Mouse (Mus musculus): ENCODE results near the gene Rnls. TPM values are rescaled to one million over a fixed set of nuclear protein-coding genes. Genes with fewer than 3 reads are reported as not detected.

The Rnls gene
- total and polyA plus RNA-seq, 3 experiments: not detected

DNA sequence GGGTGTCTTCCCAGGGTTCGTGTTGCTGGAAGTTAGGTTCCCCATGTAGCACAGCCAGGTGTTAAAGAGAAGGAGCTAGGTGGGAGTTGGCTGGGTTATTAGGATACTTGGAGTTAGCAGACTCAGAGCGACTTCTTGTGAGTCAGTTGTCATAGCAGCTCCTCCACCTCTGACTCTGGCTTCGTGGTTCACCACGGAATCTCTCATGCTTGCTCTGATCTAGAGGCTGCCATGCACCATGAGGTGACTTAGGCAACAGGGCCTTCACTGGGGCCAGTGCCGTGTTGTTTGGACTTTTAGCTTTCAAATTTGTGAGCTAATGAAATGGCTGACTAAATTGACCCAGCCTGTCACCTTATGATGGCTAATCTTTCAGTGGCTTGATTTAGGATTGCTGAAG is 227.3 kb downstream of the Rnls start:
- H3K36me3 ChIP-seq (ENCODE audit: control insufficient read depth in 1 of 2, insufficient read depth in 2 of 2, low read length in 2 of 2): no peaks in the 10 kb centered on the region
- no peaks in the 10 kb centered on the region for H3K79me2 ChIP-seq (ENCODE audit: control insufficient read depth, insufficient read depth, low read length, poor library complexity)
- H3K4me3 ChIP-seq (ENCODE audit: control insufficient read depth in 1 of 2, insufficient read depth in 1 of 2, low read depth in 2 of 2, low read length in 2 of 2): no peak overlapping the region
- no peaks in the 10 kb centered on the region for H3K4me1 ChIP-seq (ENCODE audit: control insufficient read depth in 1 of 2, insufficient read depth in 2 of 2, low read length in 2 of 2)
- no peaks in the 10 kb centered on the region for H3K9me3 ChIP-seq (replicated peaks; ENCODE audit: insufficient read depth, low read length)
- TF ChIP-seq ZMIZ1 (IDR thresholded peaks at IDR 0.05; ENCODE audit: low read depth, low read length) (no peak), NELFE (IDR thresholded peaks at IDR 0.05; ENCODE audit: low read depth, low read length) (no peak), CHD2 (IDR thresholded peaks at IDR 0.05; ENCODE audit: low read length) (no peak), MXI1 (IDR thresholded peaks at IDR 0.05; ENCODE audit: low read depth, low read length) (no peak), MAX (IDR thresholded peaks at IDR 0.05; ENCODE audit: low read length) (no peak), POLR2A (IDR thresholded peaks at IDR 0.05; ENCODE audit: control insufficient read depth in 1 of 2, insufficient read depth in 1 of 2, low read depth in 1 of 2, low read length in 2 of 2, poor library complexity in 1 of 2) (no peak), UBTF (IDR thresholded peaks at IDR 0.05; ENCODE audit: borderline replicate concordance, insufficient read depth, low read depth, low read length) (no peak), ZKSCAN1 (IDR thresholded peaks at IDR 0.05; ENCODE audit: low read depth, low read length) (no peak), CTCF (IDR thresholded peaks at IDR 0.05 in 2 of 3, conservative IDR thresholded peaks at IDR 0.05 in 1 of 3; ENCODE audit: control insufficient read depth in 1 of 3, insufficient read depth in 1 of 3, low read depth in 2 of 3, low read length in 3 of 3, poor library complexity in 1 of 3, severe bottlenecking in 1 of 3) (no peak), TCF12 (IDR thresholded peaks at IDR 0.05; ENCODE audit: low read depth, low read length) (no peak), ZNF384 (IDR thresholded peaks at IDR 0.05; ENCODE audit: low read depth, low read length) (no peak), ETS1 (IDR thresholded peaks at IDR 0.05; ENCODE audit: low read depth, low read length) (no peak)
- H3K9ac ChIP-seq (ENCODE audit: control insufficient read depth, low read depth, low read length, poor library complexity, severe bottlenecking): no peak overlapping the region
- H3K27ac ChIP-seq (ENCODE audit: control insufficient read depth, low read depth, low read length): no peak overlapping the region
- DNase-seq (ENCODE audit: low read depth, low spot score): no peak
- peaks cover 0 to 2% of the 10 kb centered on the region in 2 experiments; a peak in 3 of 4 replicates for H3K27me3 ChIP-seq (ENCODE audit: control insufficient read depth in 1 of 2, insufficient read depth in 2 of 2, low read length in 2 of 2)

DNA sequence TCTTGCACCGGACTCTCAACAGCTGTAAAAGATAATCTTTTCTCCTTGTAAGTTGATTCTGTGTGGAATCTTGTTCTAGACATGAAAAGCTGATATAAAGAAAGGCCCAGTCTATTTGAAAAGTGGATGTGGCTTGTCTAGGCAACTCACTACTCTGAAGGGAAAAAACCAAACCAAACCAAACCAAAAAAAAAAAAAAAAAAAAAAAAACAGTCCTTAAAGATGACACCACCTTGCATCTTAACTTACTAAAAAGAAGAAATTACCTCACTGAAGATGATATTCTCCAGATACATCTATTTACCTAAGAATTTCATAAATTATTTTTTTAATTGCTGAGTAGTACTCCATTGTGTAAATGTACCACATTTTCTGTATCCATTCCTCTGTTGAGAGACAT is 230.2 kb downstream of the Rnls start:
- Histone ChIP-seq H3K79me2 (ENCODE audit: control insufficient read depth, insufficient read depth, low read length, poor library complexity) (no peaks in the 10 kb centered on the region), H3K4me3 (ENCODE audit: control insufficient read depth in 1 of 2, insufficient read depth in 1 of 2, low read depth in 2 of 2, low read length in 2 of 2) (no peak overlapping the region), H3K9me3 (replicated peaks; ENCODE audit: insufficient read depth, low read length) (0 out of 2 replicates have a peak, but pooled peaks cover 2% of the 10 kb centered on the region), H3K4me1 (ENCODE audit: control insufficient read depth in 1 of 2, insufficient read depth in 2 of 2, low read length in 2 of 2) (no peaks in the 10 kb centered on the region), H3K36me3 (ENCODE audit: control insufficient read depth in 1 of 2, insufficient read depth in 2 of 2, low read length in 2 of 2) (no peaks in the 10 kb centered on the region), H3K27me3 (ENCODE audit: control insufficient read depth in 1 of 2, insufficient read depth in 2 of 2, low read length in 2 of 2) (no peaks in the 10 kb centered on the region; a peak in 3 of 4 replicates), H3K9ac (ENCODE audit: control insufficient read depth, low read depth, low read length, poor library complexity, severe bottlenecking) (no peak overlapping the region), H3K27ac (ENCODE audit: control insufficient read depth, low read depth, low read length) (no peak overlapping the region)
- TF ChIP-seq ZNF384 (IDR thresholded peaks at IDR 0.05; ENCODE audit: low read depth, low read length): no peak; the same call in 1 of the 2 replicates
- TF ChIP-seq MAX (IDR thresholded peaks at IDR 0.05; ENCODE audit: low read length): no peak
- no peak for TF ChIP-seq NRF1 (IDR thresholded peaks at IDR 0.05; ENCODE audit: insufficient read depth, low read depth, low read length, poor library complexity, severe bottlenecking)
- TF ChIP-seq EP300 (IDR thresholded peaks at IDR 0.05; ENCODE audit: low read depth in 1 of 2, low read length in 2 of 2): no peak
- TF ChIP-seq TCF12 (IDR thresholded peaks at IDR 0.05; ENCODE audit: low read depth, low read length): no peak
- TF ChIP-seq USF1 (IDR thresholded peaks at IDR 0.05; ENCODE audit: low read depth, low read length): no peak
- no peak for TF ChIP-seq SMC3 (IDR thresholded peaks at IDR 0.05; ENCODE audit: low read depth, low read length)
- no peak for TF ChIP-seq E2F4 (IDR thresholded peaks at IDR 0.05; ENCODE audit: borderline replicate concordance, low read depth, low read length)
- TF ChIP-seq JUND (IDR thresholded peaks at IDR 0.05; ENCODE audit: low read depth, low read length): no peak
- no peak for TF ChIP-seq MYC (IDR thresholded peaks at IDR 0.05; ENCODE audit: low read depth, low read length)
- no peak for TF ChIP-seq USF2 (IDR thresholded peaks at IDR 0.05; ENCODE audit: borderline replicate concordance in 1 of 2, insufficient read depth in 1 of 2, low read depth in 1 of 2, low read length in 2 of 2)
- DNase-seq (ENCODE audit: low read depth, low spot score): no peak
